Mouse (Mus musculus): ENCODE measurements around the gene Gm20517.
"Not testable (repeated sequence)": the region's sequence is repeated elsewhere in the genome, so short reads cannot be mapped to it uniquely, and the experiment has no call there.

DNA sequence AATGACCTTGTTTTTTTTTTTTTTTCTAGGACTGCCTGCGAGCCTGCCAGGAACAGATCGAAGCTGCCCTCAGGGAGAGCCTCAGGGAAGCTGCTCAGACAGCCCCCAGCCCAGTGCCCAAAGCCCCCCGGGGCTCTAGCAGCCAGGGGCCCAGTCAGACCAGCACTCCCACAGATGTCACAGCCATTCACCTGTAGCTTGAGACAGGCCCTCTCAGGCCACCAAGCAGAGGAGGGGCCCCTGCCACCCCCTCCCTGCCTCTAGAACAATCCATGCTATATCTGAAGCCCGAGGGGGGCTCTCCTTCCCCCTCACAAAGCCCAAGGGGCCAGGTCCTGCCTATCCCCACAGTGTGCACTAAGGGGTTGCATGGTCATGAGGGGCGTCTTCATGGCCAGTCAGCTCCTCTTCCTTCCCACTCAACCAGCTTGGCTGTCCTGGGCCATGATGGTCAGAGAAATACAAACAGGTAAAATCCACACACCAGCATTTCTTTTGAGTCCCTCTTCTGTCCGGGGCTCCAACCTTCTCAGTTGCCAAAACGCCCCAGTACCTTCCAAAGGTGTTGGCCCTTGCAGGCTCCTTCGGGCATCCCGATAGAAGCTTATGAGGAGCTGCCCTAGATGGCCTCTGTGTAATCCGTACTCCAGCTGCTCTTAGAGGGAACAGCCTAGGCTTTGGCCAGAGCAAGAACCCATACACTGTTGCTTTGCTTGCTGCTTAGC, 12.6 kb upstream of the Gm20517 start:
- not testable (repeated sequence) for TF ChIP-seq CTCF (IDR thresholded peaks at IDR 0.05; ENCODE audit: low read depth, low read length); EP300 (IDR thresholded peaks at IDR 0.05; ENCODE audit: insufficient read depth, low read depth, low read length)
